Mouse (Mus musculus) forebrain, embryonic 16.5 days (tissue): ENCODE measurements around the gene Kcnab1. TPM values are rescaled to one million over a fixed set of nuclear protein-coding genes. Genes with fewer than 3 reads are reported as not detected.

ENCODE experiments used
- ATAC-seq: fragments of 200-750 bp; cut with Nextera tagmentation; 2 replicates; pipeline ENCODE4 v1.8.0; 2017; ENCODE audit warnings: mild to moderate bottlenecking, moderate library complexity
- H3K27ac ChIP-seq: fragments of 300-500 bp; sonication (generic); 2 replicates; pipeline ENCODE4 v1.5.1; 2014; ENCODE audit warnings: low read length, control low read depth
- H3K27me3 ChIP-seq: fragments of 300-500 bp; sonication (generic); replicated peaks from 2 replicates; pipeline ENCODE4 v1.6.1; 2014; ENCODE audit warnings: low read length; ENCODE audit not compliant: control insufficient read depth, insufficient read depth
- H3K36me3 ChIP-seq: fragments of 300-500 bp; sonication (generic); 2 replicates; pipeline ENCODE4 v1.6.1; 2014; ENCODE audit not compliant: control insufficient read depth, insufficient read depth
- H3K4me1 ChIP-seq: fragments of 300-500 bp; sonication (generic); replicated peaks from 2 replicates; pipeline ENCODE4 v1.6.1; 2014; ENCODE audit warnings: low read length; ENCODE audit not compliant: control insufficient read depth, insufficient read depth
- H3K4me2 ChIP-seq: fragments of 300-500 bp; sonication (generic); 2 replicates; pipeline ENCODE4 v1.6.1; 2014; ENCODE audit warnings: mild to moderate bottlenecking, low read length, control low read depth
- H3K4me3 ChIP-seq: fragments of 300-500 bp; sonication (generic); replicated peaks from 2 replicates; pipeline ENCODE4 v1.5.1; 2014; ENCODE audit warnings: mild to moderate bottlenecking, low read length, control low read depth
- H3K9ac ChIP-seq: fragments of 300-500 bp; sonication (generic); replicated peaks from 2 replicates; pipeline ENCODE4 v1.6.1; 2014; ENCODE audit warnings: low read depth, low read length, control low read depth
- H3K9me3 ChIP-seq: fragments of 300-500 bp; sonication (generic); 2 replicates; pipeline ENCODE4 v1.6.1; 2016; ENCODE audit warnings: low read length; ENCODE audit not compliant: control insufficient read depth
- WGBS: fragments of 180-500 bp; shearing (Covaris S2); extraction: QIAGEN DNeasy Blood & Tissue Kit; methylation state at CpG from one replicate; pipeline ENCODE4 v1.1.7; 2014; 5-methylcytosine and 5-hydroxymethylcytosine counted together
- polyA plus RNA-seq: library from polyadenylated mRNA; unstranded; fragments of >200 nt; fragmentation: Nextera tagmentation; extraction: Ambion mirVana; gene quantifications from 2 replicates; pipeline ENCODE4 v1.2.1, GENCODE M21; 2015

The Kcnab1 gene
- polyA plus RNA-seq, 1 experiment from 2014 or later: 8.9 TPM

DNA sequence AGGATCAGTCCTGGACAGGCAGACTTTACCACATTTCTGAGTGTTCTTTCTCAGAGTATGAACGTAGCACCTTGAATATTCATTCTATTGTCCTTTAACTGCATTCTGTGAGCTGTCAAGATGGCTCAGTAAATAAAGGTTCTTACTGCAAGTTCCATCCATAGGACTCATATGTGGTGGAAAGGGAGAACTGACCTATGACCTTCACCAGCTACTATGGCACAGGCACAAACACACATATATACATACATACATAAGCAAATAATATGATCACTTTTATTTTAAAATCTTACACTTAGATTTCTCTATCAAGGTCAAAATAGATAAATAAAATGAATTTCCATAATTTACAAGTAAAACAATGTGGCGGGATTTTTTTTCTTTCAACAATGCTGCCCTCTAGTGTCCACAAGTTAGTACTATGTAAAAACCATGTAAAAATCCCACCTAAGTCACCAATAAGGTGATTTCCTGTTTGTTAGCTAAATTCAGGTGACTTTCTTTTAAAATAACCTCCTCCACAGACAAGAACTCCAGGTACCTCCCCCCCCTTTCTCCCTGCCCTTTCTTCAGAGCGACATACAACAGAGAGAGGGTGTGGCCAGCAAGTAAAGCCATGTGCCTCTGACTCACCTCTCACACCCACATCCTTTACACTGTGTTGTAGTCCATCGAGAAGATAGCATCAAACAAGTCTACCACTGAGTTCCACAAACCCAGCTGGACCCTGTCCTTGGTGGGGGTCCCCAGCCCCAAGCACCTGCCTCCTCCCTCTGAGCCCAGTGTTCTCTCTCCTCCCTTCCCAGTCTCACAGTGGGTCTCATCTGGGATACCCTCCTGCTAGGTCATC is 243.3 kb downstream of the Kcnab1 start:
- H3K4me3 ChIP-seq: no peak overlapping the region
- H3K27me3 ChIP-seq: no peaks in the 10 kb centered on the region
- no peak overlapping the region for H3K27ac ChIP-seq
- ATAC-seq: peak; percentile 56
- H3K9ac ChIP-seq: no peak overlapping the region
- WGBS: 46% methylated on average over 4 of the region's 4 CpGs
- no peaks in the 10 kb centered on the region for H3K36me3 ChIP-seq
- no peaks in the 10 kb centered on the region for H3K9me3 ChIP-seq
- H3K4me2 ChIP-seq: no peak overlapping the region
- H3K4me1 ChIP-seq: no peaks in the 10 kb centered on the region

DNA sequence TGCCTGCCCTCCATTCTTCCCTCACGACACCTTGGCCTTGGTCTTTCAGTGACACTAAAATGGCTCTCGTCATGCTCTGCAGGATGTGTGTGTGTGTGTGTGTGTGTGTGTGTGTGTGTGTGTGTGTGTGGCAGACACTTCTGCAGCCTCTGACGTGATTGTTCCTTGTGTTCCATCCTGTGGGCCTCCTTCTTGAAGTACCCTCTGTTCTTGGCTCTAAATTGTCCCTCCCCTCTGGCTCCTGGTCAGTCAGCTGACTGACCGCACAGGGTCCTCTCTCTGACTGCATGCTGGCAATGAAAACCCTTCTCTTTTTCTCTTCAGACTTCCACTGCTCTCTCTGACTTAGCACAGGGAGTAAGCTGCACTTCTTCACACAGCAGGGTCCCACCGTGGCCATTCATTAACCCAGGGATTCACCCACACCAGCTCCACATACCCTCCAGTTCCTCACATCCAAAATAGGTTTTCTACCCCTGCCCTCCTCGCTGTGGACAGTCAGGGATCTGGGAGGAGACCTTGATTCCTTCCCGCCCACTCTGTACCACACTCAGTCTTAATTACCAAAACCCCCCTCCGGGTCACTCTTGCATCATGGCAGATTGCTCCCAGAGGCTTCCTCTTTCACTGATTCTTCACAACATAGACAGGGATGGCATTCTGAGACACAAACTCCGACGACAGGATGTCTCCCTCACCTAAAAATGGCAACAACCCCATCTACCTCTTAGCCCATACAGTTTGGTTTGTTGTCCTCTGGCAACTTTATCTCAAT is 244.3 kb downstream of the Kcnab1 start:
- Histone ChIP-seq H3K9me3 (no peaks in the 10 kb centered on the region), H3K4me3 (no peak overlapping the region), H3K27me3 (no peaks in the 10 kb centered on the region), H3K4me1 (no peaks in the 10 kb centered on the region), H3K4me2 (no peak overlapping the region), H3K9ac (no peak overlapping the region), H3K27ac (no peak overlapping the region), H3K36me3 (no peaks in the 10 kb centered on the region)
- 0 out of 2 replicates have a peak, but pooled peaks have one; percentile 8 for ATAC-seq
- 73% methylated on average over 10 of the region's 10 CpGs for WGBS

DNA sequence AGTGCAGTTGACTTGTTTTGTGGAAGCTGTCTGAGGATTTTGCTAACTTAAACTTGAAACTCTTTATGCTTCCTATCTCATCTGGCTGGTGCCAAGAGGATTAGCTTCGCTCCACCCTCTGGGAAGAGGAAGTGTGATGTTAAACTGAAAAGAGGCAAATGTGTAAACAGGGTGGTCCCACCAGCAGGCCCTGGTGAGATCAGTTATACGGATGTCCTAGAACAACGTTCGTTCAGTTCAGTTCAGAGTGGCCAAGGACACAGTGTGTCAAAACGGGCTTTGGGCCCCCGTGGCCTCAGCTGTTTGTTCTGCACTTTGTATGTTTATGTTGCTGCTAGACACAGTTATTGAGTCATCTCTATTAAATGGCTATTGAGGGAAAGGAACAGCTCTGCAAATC is 246.3 kb downstream of the Kcnab1 start:
- H3K36me3 ChIP-seq: no peaks in the 10 kb centered on the region
- no peaks in the 10 kb centered on the region for H3K9me3 ChIP-seq
- ATAC-seq: no peak
- no peak overlapping the region for H3K27ac ChIP-seq
- no peak overlapping the region for H3K4me3 ChIP-seq
- H3K27me3 ChIP-seq: no peaks in the 10 kb centered on the region
- H3K4me2 ChIP-seq: no peak overlapping the region
- no peaks in the 10 kb centered on the region for H3K4me1 ChIP-seq
- no peak overlapping the region for H3K9ac ChIP-seq
- WGBS: 77% methylated on average over 6 of the region's 6 CpGs

DNA sequence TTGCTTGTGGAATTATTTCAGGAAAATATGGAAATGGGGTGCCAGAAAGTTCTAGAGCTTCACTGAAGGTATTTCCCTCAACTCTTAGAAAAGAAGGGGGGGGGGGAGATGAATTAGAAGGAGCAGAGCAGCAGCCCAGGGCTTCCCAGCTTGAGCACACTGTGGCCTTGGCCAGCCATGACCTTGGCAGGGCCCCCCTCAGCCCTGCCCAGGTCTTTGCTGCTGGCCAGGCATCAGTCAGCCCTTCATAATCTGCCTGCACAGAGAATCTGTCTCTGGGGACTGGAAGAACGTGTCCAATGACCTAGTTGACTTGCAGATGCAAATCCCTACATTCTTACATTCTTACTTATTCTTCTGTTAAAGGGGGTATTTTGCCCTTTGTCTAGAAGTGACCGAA is 249.1 kb downstream of the Kcnab1 start:
- Histone ChIP-seq H3K9ac (no peak overlapping the region), H3K9me3 (no peaks in the 10 kb centered on the region), H3K36me3 (no peaks in the 10 kb centered on the region), H3K4me3 (no peak overlapping the region), H3K27me3 (no peaks in the 10 kb centered on the region), H3K4me2 (no peak overlapping the region), H3K27ac (no peak overlapping the region), H3K4me1 (no peaks in the 10 kb centered on the region)
- no peak for ATAC-seq
- 38% methylated on average over 2 of the region's 2 CpGs for WGBS

DNA sequence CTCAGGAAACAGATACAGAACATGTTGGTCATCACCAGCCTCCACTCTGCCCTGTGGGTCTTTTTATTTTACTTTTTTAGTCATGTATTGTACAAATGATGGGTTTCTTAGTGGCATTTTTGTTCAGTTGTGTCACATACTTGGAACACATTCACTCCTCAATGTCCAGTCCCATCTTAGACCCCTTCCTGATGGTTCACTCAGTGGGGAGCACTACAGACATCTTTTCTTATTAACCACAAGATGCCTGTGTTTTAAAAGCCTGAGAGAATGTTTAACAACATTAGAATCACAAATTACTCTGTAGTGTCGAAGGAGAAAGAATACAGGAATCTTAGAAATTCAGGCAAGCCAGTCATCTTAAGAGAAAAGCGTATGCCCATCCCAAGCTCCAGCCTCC is 249.7 kb downstream of the Kcnab1 start:
- Histone ChIP-seq H3K9me3 (no peaks in the 10 kb centered on the region), H3K27me3 (no peaks in the 10 kb centered on the region), H3K4me3 (no peak overlapping the region), H3K4me2 (no peak overlapping the region), H3K9ac (no peak overlapping the region), H3K4me1 (no peaks in the 10 kb centered on the region), H3K36me3 (no peaks in the 10 kb centered on the region), H3K27ac (no peak overlapping the region)
- no peak for ATAC-seq
- WGBS: 59% methylated on average over 2 of the region's 2 CpGs

DNA sequence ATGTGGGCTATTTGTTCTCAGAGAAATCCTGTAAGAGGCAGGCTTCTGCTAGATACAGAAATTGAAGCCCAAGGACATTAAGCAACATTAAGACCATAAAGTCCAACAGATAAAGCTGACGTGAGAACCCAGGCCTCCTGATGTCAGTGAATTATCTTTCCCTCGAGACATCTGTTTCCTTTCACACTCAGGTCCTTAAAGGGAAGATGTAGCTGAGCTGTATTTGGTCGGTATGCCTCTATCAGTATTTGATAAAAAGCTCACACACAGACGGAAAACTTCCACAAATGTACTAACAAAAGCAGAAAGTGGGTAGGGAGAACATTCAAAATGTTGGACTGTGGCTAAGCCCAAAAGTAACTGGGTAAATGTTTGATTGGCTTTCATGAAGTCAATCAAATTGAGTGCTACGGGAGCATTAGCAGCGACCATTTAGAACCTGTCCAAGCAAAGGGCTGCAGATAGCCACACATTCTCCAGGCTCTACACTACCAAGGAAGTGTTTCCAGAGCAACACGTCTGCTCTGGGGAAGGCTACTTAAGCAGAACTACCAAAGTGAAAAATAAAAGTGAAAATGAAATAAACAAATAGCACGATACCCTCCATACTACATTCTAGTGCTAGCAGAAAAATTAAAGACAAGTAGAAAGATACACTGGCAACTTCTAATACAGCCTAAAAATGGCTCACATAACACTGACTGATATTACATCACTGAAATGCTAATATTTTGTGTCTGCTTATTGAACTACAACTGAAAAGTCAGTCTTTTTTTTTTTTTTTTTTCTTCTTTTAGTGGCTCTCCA is 251.2 kb downstream of the Kcnab1 start:
- Histone ChIP-seq H3K4me2 (no peak overlapping the region), H3K4me3 (no peak overlapping the region), H3K27ac (no peak overlapping the region), H3K36me3 (no peaks in the 10 kb centered on the region), H3K9me3 (no peaks in the 10 kb centered on the region), H3K27me3 (no peaks in the 10 kb centered on the region), H3K4me1 (no peaks in the 10 kb centered on the region), H3K9ac (no peak overlapping the region)
- ATAC-seq: no peak
- WGBS: 84% methylated on average over 8 of the region's 8 CpGs

DNA sequence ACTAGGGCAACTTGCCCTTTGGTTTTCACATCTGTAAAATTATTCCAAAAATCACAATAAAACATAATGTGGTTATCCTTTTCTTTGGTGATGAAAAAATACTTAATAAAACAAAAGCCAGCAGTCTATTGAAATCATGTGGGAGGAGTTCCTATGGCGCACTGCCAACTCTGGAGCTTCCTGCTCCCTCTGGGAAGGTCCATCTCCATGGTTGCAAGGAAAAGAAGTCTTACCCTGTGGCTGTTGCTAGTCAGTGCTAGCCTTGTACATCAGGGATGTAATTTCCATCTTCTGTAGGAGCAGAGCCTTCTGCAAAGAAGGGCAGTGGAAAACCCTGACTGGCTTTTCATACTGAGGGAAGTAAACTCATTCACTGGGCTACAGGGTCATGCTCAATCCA is 254.3 kb downstream of the Kcnab1 start:
- 88% methylated on average over 1 of the region's 1 CpGs for WGBS
- no peak overlapping the region for H3K4me2 ChIP-seq
- H3K9me3 ChIP-seq: no peaks in the 10 kb centered on the region
- no peak overlapping the region for H3K9ac ChIP-seq
- no peaks in the 10 kb centered on the region for H3K4me1 ChIP-seq
- no peaks in the 10 kb centered on the region for H3K27me3 ChIP-seq
- no peak overlapping the region for H3K27ac ChIP-seq
- no peaks in the 10 kb centered on the region for H3K36me3 ChIP-seq
- H3K4me3 ChIP-seq: no peak overlapping the region
- ATAC-seq: no peak

DNA sequence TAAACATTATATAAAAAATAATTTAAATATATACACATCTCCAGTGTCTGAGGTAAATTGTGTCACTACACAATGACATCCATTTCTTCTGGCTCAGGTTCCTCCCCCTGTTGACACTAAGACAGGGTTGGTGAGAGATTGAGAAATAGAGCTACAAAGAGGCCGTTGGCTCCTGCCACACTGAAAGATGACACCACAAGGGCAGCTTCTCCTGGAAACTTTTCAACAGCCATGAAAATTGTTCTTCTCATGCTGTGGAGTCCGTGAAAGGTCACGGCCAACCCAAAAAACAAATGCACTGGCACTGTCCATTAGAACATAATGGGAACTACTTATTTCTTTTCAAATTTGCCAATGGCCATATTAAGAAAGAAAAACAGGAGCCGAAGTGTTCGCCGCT is 256.0 kb downstream of the Kcnab1 start:
- WGBS: 79% methylated on average over 6 of the region's 6 CpGs
- no peak overlapping the region for H3K4me2 ChIP-seq
- H3K36me3 ChIP-seq: no peaks in the 10 kb centered on the region
- H3K27ac ChIP-seq: no peak overlapping the region
- no peak overlapping the region for H3K9ac ChIP-seq
- H3K27me3 ChIP-seq: no peaks in the 10 kb centered on the region
- H3K9me3 ChIP-seq: no peaks in the 10 kb centered on the region
- H3K4me1 ChIP-seq: no peaks in the 10 kb centered on the region
- ATAC-seq: no peak
- no peak overlapping the region for H3K4me3 ChIP-seq
